Mouse (Mus musculus): Measurements from ENCODE around the gene Ass1.

The Ass1 gene

GRCm38 (mm10) chr2:31469931-31470682 is at the start of gene Ass1:
Gene Ass1, plus strand, starts transcription at chr2:31470207.
- DNase-seq, result peak; percentile 74

- DNase-seq, result no peak
These were observed 49.1 kb upstream of the Ass1 start for GRCm38 (mm10) chr2:31420914-31421313.

GRCm38 (mm10) chr2:31422576-31422975 is 47.4 kb upstream of the Ass1 start:
- DNase-seq, result no peak

GRCm38 (mm10) chr2:31431477-31431876 is 38.5 kb upstream of the Ass1 start:
- DNase-seq, result no peak

- no peak for DNase-seq
These were observed 35.3 kb upstream of the Ass1 start for GRCm38 (mm10) chr2:31434746-31435145.

GRCm38 (mm10) chr2:31435567-31435966 is 34.4 kb upstream of the Ass1 start:
- peak; percentile 70 for DNase-seq

- no peak for DNase-seq
These were observed 32.3 kb upstream of the Ass1 start for GRCm38 (mm10) chr2:31437480-31438245.

- DNase-seq, result no peak
These were observed 30.4 kb upstream of the Ass1 start for GRCm38 (mm10) chr2:31439576-31439975.

- DNase-seq, result no peak
These were observed 27.4 kb upstream of the Ass1 start for GRCm38 (mm10) chr2:31442480-31443160.

GRCm38 (mm10) chr2:31446036-31446435 is 24.0 kb upstream of the Ass1 start:
- DNase-seq, result no peak

GRCm38 (mm10) chr2:31446456-31446855 is 23.6 kb upstream of the Ass1 start:
- no peak for DNase-seq

GRCm38 (mm10) chr2:31447536-31447935 is 22.5 kb upstream of the Ass1 start:
- no peak for DNase-seq

GRCm38 (mm10) chr2:31448756-31449440 is 21.1 kb upstream of the Ass1 start:
- DNase-seq, result no peak

- peak; percentile 51 for DNase-seq
These were observed 20.6 kb upstream of the Ass1 start for GRCm38 (mm10) chr2:31449441-31449815.

GRCm38 (mm10) chr2:31449902-31450301 is 20.1 kb upstream of the Ass1 start:
- no peak for DNase-seq

- DNase-seq, result no peak
These were observed 19.3 kb upstream of the Ass1 start for GRCm38 (mm10) chr2:31450661-31451060.

- no peak for DNase-seq
These were observed 18.5 kb upstream of the Ass1 start for GRCm38 (mm10) chr2:31451530-31451929.

- no peak for DNase-seq
These were observed 17.0 kb upstream of the Ass1 start for GRCm38 (mm10) chr2:31453011-31453410.

- peak; percentile 68 for DNase-seq
These were observed 16.3 kb upstream of the Ass1 start for GRCm38 (mm10) chr2:31453559-31454177.

- peak; percentile 53 for DNase-seq
These were observed 15.7 kb upstream of the Ass1 start for GRCm38 (mm10) chr2:31454280-31454679.

GRCm38 (mm10) chr2:31455418-31455817 is 14.6 kb upstream of the Ass1 start:
- no peak for DNase-seq

- DNase-seq, result no peak
These were observed 11.5 kb upstream of the Ass1 start for GRCm38 (mm10) chr2:31458460-31458859.

All from lung, postnatal 14 days (tissue).